Mouse (Mus musculus): ENCODE measurements at regions not wholly inside any gene's neighbourhood (a gene's known extent, or its start where the extent isn't known, plus 50 kb on each side); places are given as distances from the start of the nearest gene placed in this dataset.

- in situ Hi-C loops (cut with MboI; ENCODE audit: unreplicated experiment in 2 of 2), result no loop called here
These were observed 57.6 kb upstream of the Myb start for GRCm38 (mm10) chr10:21218431-21218830.

- in situ Hi-C loops (cut with MboI; ENCODE audit: unreplicated experiment in 2 of 2), result no loop called here
These were observed 60.0 kb upstream of the Myb start for GRCm38 (mm10) chr10:21220795-21221194.

- in situ Hi-C loops (cut with MboI; ENCODE audit: unreplicated experiment in 2 of 2), result no loop called here
These were observed 60.6 kb upstream of the Myb start for GRCm38 (mm10) chr10:21221290-21221926.

- in situ Hi-C loops (cut with MboI; ENCODE audit: unreplicated experiment in 2 of 2), result no loop called here
These were observed 61.6 kb upstream of the Myb start for GRCm38 (mm10) chr10:21222104-21223034.

- in situ Hi-C loops (cut with MboI; ENCODE audit: unreplicated experiment in 2 of 2), result no loop called here
These were observed 62.5 kb upstream of the Myb start for GRCm38 (mm10) chr10:21223104-21223910.

GRCm38 (mm10) chr10:21224229-21224628, 63.4 kb upstream of the Myb start:
- in situ Hi-C loops (cut with MboI; ENCODE audit: unreplicated experiment in 2 of 2), result no loop called here

- in situ Hi-C loops (cut with MboI; ENCODE audit: unreplicated experiment in 2 of 2), result loop anchor here in 1 of 2 experiments (5.0 kb wide), 2 partner anchors 39 to 61 kb away; no protein-coding TSS in a partner anchor
These were observed 65.4 kb upstream of the Myb start for GRCm38 (mm10) chr10:21226210-21226609.

- in situ Hi-C loops (cut with MboI; ENCODE audit: unreplicated experiment in 2 of 2), result loop anchor here in 1 of 2 experiments (5.0 kb wide), 2 partner anchors 40 to 60 kb away; no protein-coding TSS in a partner anchor
These were observed 67.0 kb upstream of the Myb start for GRCm38 (mm10) chr10:21227764-21228163.

GRCm38 (mm10) chr10:21228557-21228956, 67.2 kb upstream of the Hbs1l start:
- in situ Hi-C loops (cut with MboI; ENCODE audit: unreplicated experiment in 2 of 2), result loop anchor here in 1 of 2 experiments (5.0 kb wide), 2 partner anchors 41 to 59 kb away; no protein-coding TSS in a partner anchor

- in situ Hi-C loops (cut with MboI; ENCODE audit: unreplicated experiment in 2 of 2), result loop anchor here in 1 of 2 experiments (5.0 kb wide), 1 partner anchor 52 kb away; no protein-coding TSS in a partner anchor
These were observed 60.6 kb upstream of the Hbs1l start for GRCm38 (mm10) chr10:21235172-21235571.

- in situ Hi-C loops (cut with MboI; ENCODE audit: unreplicated experiment in 2 of 2), result loop anchor here in 1 of 2 experiments (5.0 kb wide), 1 partner anchor 50 kb away; no protein-coding TSS in a partner anchor
These were observed 58.8 kb upstream of the Hbs1l start for GRCm38 (mm10) chr10:21237000-21237399.

GRCm38 (mm10) chr10:21239451-21239850, 56.3 kb upstream of the Hbs1l start:
- in situ Hi-C loops (cut with MboI; ENCODE audit: unreplicated experiment in 2 of 2), result loop anchor here in 1 of 2 experiments (5.0 kb wide), 1 partner anchor 48 kb away; no protein-coding TSS in a partner anchor

- in situ Hi-C loops (cut with MboI; ENCODE audit: unreplicated experiment in 2 of 2), result no loop called here
These were observed 54.1 kb upstream of the Hbs1l start for GRCm38 (mm10) chr10:21241557-21242222.

- in situ Hi-C loops (cut with MboI; ENCODE audit: unreplicated experiment in 2 of 2), result no loop called here
These were observed 53.1 kb upstream of the Hbs1l start for GRCm38 (mm10) chr10:21242471-21243231.

GRCm38 (mm10) chr10:21244849-21245453, 50.8 kb upstream of the Hbs1l start:
- in situ Hi-C loops (cut with MboI; ENCODE audit: unreplicated experiment in 2 of 2), result no loop called here

GRCm38 (mm10) chr10:21245558-21245957, 50.2 kb upstream of the Hbs1l start:
- in situ Hi-C loops (cut with MboI; ENCODE audit: unreplicated experiment in 2 of 2), result no loop called here

All from v-Abl transformed pro-B cells (cell line).